Mouse (Mus musculus) CH12.LX (cell line): ENCODE results near the gene Hunk.

ENCODE experiments used
- CTCF ChIP-seq, 2 experiments: IDR thresholded peaks in 1 of 2; conservative IDR thresholded peaks in 1 of 2; 2 replicates each; pipeline ENCODE4 v1.5.1; 2011 to 2012; ENCODE audit warnings: low read depth in 2 of 2, low read length in 2 of 2, improper control_type of control experiment in 1 of 2, inconsistent platforms in 1 of 2, mild to moderate bottlenecking in 1 of 2, moderate library complexity in 1 of 2
- EP300 ChIP-seq: IDR thresholded peaks from 2 replicates; pipeline ENCODE4 v1.6.1; 2011; ENCODE audit warnings: low read length, improper control_type of control experiment
- HCFC1 ChIP-seq: IDR thresholded peaks from 2 replicates; pipeline ENCODE4 v1.6.1; 2012; ENCODE audit warnings: low read depth, mild to moderate bottlenecking, inconsistent platforms, low read length, improper control_type of control experiment
- SIN3A ChIP-seq: IDR thresholded peaks from 2 replicates; pipeline ENCODE4 v1.6.1; 2012; ENCODE audit warnings: low read length, improper control_type of control experiment, inconsistent platforms
- TBP ChIP-seq: conservative IDR thresholded peaks from 2 replicates; pipeline ENCODE4 v1.6.1; 2011; ENCODE audit warnings: low read depth, low read length, improper control_type of control experiment

GRCm38 (mm10) chr16:90491898-90492499 is 106.2 kb downstream of the Hunk start:
- TF ChIP-seq CTCF (conservative IDR thresholded peaks at IDR 0.05 in 1 of 2, IDR thresholded peaks at IDR 0.05 in 1 of 2; ENCODE audit: low read depth in 2 of 2, low read length in 2 of 2): no peak
- TF ChIP-seq TBP: no peak
- TF ChIP-seq HCFC1: no peak
- TF ChIP-seq SIN3A: no peak
- no peak for TF ChIP-seq EP300
